Mouse (Mus musculus): ENCODE results near the gene Slc11a2. TPM values are rescaled to one million over a fixed set of nuclear protein-coding genes. Genes with fewer than 3 reads are reported as not detected.
"Not testable (repeated sequence)": the region's sequence is repeated elsewhere in the genome, so short reads cannot be mapped to it uniquely, and the experiment has no call there.

The Slc11a2 gene
- polyA plus RNA-seq, 1 experiment, result 47.7 TPM

GRCm38 (mm10) chr15:100436518-100436917 lies 11.6 kb upstream of the Slc11a2 start:
- DNase-seq (ENCODE audit: extremely low spot score in 1 of 2, low spot score in 1 of 2), result no peak

GRCm38 (mm10) chr15:100436112-100436511 lies 11.2 kb upstream of the Slc11a2 start:
- no peak for DNase-seq (ENCODE audit: extremely low spot score in 1 of 2, low spot score in 1 of 2)

- no peak for DNase-seq (ENCODE audit: extremely low spot score in 1 of 2, low spot score in 1 of 2)
Measured at GRCm38 (mm10) chr15:100433234-100433633, 8.4 kb upstream of the Slc11a2 start.

DNA sequence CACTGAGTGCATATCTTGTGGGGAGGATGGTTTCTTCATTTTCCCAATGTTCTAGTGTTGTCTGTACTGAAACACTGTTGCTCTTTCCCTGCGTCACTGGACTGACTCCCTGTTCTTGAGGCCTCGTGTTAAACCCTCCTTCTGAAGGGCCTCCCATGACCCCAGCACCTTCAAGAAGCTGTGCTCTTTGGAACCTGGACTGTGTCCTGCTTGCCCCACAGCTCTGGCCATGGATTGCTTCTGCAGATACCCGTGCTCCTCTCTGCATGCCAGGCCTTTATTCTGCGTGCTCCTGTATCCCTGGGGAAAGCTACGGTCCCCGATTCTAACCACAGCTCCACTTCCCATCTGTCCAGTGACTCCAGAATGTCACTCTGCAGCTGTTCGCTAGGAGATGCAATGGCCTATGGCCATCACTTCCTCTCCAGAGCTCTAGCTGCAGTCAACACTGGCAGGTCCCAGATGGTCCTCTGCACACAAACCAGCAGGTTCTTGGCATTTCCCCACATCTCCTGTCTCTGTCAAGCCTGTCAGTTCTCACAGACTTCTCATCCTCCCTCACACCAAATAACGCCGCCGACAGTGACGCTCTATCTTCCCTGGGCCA lies 5.2 kb upstream of the Slc11a2 start:
- no peak for DNase-seq (ENCODE audit: extremely low spot score in 1 of 2, low spot score in 1 of 2)

- DNase-seq (ENCODE audit: extremely low spot score in 1 of 2, low spot score in 1 of 2), result no peak
Measured at GRCm38 (mm10) chr15:100428296-100428905, 3.5 kb upstream of the Slc11a2 start.

GRCm38 (mm10) chr15:100423916-100424315 lies 956 bp downstream of the Slc11a2 start:
- DNase-seq (ENCODE audit: extremely low spot score in 1 of 2, low spot score in 1 of 2), result no peak

- DNase-seq (ENCODE audit: extremely low spot score in 1 of 2, low spot score in 1 of 2), result peak; percentile 93 to 97
Measured at GRCm38 (mm10) chr15:100422899-100423860, 1.7 kb downstream of the Slc11a2 start.

- no peak for DNase-seq (ENCODE audit: extremely low spot score in 1 of 2, low spot score in 1 of 2)
Measured at GRCm38 (mm10) chr15:100422476-100422875, 2.4 kb downstream of the Slc11a2 start.

DNA sequence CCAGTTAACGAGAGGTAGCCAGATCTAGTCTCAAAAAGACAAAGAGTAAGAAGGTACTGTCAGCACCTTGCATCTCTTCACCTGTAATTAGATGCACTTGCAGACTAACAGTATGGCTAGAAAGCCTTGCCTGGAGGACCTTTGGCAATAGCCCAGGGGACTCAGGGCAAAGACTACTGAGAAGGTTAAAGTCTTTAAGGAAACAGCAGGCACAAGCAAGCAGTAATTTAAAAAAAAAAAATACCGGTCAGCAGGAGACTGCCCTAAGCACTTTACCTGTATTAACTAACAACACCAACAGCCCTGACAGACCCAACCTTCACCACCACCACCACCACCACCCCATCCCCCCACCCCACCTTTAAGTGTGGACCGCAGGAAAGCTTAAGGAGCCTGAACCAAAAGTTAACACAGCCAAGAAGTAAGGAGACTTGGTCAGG lies 3.1 kb downstream of the Slc11a2 start, which contains the start of gene Gm5475:
TSS of gene Gm5475 (plus strand) at position 390 of the 440 bp plus-strand sequence.
- not testable (repeated sequence) for DNase-seq (ENCODE audit: extremely low spot score in 1 of 2, low spot score in 1 of 2)

DNA sequence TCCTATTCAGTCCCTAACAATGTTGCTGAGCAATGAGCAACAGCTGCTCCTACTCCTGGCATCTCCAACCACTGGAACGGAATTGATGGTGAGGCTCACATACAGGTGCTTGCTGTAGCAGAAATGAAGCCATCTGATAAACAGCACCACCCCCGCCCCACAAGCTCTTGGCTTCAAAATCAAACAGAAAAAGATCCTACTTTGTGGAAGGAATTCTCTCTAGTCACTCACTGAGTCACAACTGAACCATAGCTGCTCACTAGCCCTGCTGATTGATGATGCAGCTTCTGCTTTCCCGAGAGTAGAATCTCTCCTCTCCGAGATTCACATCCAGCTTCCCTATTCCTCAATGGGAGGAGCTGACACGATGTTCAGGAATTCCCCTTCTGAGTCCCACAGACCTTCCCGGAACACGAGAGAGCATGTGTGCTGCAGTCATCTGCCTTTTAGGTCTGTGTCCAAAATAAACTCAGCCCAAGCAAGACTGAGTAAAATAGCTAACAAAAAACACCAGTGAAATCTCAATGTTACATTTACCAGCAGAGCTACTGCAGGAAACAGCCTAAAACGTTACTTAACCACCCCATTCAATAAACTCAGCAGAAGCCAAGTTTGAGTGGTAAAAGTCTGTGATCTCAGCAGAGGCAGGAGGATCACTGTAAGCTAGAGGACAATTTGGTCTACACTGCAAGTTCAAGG lies 3.7 kb downstream of the Slc11a2 start:
- DNase-seq (ENCODE audit: extremely low spot score in 1 of 2, low spot score in 1 of 2), result peak in 1 of 2 experiments; percentile 30

GRCm38 (mm10) chr15:100419901-100420745 lies 4.7 kb downstream of the Slc11a2 start:
- no peak for DNase-seq (ENCODE audit: extremely low spot score in 1 of 2, low spot score in 1 of 2)

- DNase-seq (ENCODE audit: extremely low spot score in 1 of 2, low spot score in 1 of 2), result no peak
Measured at GRCm38 (mm10) chr15:100419311-100419710, 5.6 kb downstream of the Slc11a2 start.

- DNase-seq (ENCODE audit: extremely low spot score in 1 of 2, low spot score in 1 of 2), result no peak
Measured at GRCm38 (mm10) chr15:100417854-100418450, 6.9 kb downstream of the Slc11a2 start.

- DNase-seq (ENCODE audit: extremely low spot score in 1 of 2, low spot score in 1 of 2), result no peak
Measured at GRCm38 (mm10) chr15:100415684-100416083, 9.2 kb downstream of the Slc11a2 start.

DNA sequence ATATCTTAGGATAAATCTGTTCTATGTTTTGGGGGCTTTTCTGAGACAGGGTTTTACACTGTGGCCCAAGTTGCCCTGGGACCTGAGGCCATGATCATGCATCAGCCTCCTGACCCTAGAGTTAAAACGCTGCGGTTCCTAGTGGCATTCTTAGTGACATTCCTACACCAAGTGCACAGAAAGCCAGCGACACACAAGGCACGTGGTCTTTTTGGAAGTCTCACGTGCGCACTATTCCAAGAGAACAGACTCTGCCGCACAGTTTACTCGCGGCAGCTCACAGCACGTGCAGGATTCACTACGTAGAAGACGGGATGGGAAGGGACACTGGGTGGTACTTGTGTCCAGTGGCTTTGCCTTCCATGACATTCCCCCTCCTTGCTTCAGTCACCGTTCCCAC lies 9.9 kb downstream of the Slc11a2 start:
- DNase-seq (ENCODE audit: extremely low spot score in 1 of 2, low spot score in 1 of 2), result no peak

DNA sequence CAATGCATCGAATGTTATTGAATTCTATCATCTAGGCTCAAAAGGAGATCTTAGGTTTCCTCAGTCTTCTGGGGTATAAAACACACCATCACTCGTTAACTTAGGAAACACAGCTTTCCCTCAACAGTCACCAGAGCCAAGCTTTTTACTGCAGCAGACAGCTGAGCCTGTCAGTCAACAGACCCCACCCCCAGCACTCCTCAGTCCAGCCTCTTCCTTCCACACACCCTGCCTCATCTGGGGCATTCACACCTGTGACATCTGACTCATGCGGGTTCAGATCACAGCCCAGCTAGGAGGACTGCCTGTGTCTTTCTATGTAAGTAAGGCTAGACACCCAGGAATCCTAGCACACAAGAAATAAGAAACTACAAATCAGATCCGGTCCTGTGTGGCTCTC lies 10.9 kb downstream of the Slc11a2 start:
- DNase-seq (ENCODE audit: extremely low spot score in 1 of 2, low spot score in 1 of 2), result no peak

GRCm38 (mm10) chr15:100413306-100413705 lies 11.6 kb downstream of the Slc11a2 start:
- no peak for DNase-seq (ENCODE audit: extremely low spot score in 1 of 2, low spot score in 1 of 2)

DNA sequence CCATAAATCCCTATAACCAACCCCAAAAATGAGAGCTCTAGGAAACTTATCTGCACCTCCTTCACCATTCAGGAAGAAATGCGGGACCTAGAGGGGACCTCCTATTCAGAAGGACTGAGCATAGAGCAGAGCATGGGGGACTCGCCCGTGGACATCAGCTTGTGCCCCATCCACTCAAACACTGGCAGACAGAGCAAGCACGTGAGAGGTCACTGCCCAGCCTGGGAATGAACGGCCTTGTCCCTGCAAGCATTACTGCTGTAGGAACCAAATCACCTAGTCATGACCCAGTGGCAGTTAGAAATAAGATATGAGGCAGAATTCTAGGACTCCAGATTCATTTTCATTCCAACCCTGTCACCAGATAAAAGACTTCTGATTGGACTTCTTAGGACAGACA lies 13.1 kb downstream of the Slc11a2 start:
- no peak for DNase-seq (ENCODE audit: extremely low spot score in 1 of 2, low spot score in 1 of 2)

GRCm38 (mm10) chr15:100410918-100411672 lies 13.8 kb downstream of the Slc11a2 start:
- DNase-seq (ENCODE audit: extremely low spot score in 1 of 2, low spot score in 1 of 2), result no peak
